Mouse (Mus musculus) cerebellum, postnatal 14 days (tissue): ENCODE data around the gene Glyctk.
"Not testable (repeated sequence)": the region's sequence is repeated elsewhere in the genome, so short reads cannot be mapped to it uniquely, and the experiment has no call there.

ENCODE experiments used
- DNase-seq, 2 experiments: peaks; one replicate each; pipeline ENCODE4 v3.0.0; 2021; ENCODE audit warnings: mixed read lengths in 2 of 2

Glyctk gene

DNA sequence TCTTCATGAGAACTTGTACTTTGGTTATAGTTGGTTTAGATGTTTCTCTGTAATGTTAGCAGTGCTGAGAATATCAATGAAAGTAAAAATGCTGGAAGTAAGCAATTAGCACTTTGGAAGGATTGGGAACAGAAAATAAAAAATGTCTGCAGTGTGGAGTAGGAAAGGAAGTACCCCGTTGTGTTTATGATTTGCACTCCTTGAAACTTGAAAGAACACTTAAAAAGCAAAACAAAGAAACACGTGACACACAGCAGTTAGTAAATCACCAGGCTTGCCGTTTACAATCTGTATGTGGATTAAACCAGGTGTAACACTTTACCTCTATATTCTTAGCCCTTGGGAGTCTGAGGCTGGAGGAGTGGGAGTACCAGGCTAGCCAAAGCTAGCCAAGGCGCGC is 18.8 kb upstream of the Glyctk start:
- DNase-seq = no peak

DNA sequence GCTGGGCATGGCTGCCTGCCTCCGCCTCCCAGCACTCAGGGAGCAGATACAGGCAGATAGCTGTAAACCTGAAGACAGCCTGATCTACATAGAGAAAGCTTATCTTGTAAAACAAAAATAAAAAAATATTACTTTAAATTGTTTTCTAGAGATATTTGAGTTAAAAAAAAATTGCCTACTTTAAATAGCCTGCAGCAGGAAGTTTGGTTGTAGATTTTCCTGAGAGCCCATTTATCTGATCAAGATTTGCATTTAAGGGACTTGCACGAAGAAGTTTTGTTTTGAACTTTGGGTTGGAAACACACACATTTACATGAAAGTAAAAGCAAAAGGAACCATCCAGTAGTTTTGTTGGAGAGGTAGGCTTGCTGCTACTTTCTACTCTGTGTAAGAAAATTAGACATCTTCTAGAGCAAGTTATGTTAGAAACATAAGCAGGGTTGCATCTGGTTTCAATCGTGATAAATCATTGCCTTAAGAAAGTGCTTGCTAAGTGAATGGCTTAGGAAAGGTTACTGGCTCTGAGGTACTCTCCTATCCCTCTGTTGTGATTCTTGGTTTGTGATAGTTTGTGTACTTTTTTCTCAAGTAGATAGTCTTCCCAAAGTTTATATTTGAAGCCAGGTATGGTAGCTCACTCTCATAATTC is 17.7 kb upstream of the Glyctk start:
- DNase-seq = no peak

DNA sequence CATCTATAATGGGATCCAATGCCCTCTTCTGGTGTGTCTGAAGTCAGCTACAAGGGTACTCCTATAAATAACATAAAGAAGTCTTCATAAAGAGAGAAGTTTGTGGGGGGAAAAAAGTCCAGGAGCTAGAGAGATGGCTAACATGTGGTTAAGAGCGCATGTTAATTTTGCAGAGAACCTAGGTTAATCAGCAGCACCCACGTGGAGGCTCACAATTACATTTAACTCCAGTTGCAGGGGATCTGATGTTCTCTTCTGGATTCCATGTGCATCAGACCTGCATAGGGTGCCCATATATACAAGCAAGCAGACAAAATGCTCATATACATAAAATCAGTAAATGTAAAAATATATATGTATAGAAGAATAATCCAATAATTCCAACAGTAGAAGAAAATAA is 15.4 kb upstream of the Glyctk start:
- DNase-seq = no peak

DNA sequence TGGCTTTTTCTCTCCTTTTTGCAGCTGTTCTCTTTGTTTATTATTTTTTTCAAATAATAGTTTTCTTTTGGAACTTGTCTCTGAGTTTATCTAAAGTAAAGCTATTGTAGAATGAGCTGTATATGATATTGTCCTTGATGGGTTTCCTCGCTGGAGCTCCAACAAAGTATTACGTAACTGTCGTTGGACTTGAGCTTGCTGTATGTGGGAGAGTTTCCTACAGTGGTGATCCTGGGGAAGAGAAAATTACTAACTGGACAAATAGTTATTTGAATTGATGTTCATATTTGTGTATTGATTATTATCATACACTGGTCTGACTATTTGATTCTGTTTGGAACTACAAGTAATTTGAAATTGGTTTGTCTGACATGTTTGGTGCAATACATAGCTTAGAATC is 14.6 kb upstream of the Glyctk start:
- DNase-seq = no peak

DNA sequence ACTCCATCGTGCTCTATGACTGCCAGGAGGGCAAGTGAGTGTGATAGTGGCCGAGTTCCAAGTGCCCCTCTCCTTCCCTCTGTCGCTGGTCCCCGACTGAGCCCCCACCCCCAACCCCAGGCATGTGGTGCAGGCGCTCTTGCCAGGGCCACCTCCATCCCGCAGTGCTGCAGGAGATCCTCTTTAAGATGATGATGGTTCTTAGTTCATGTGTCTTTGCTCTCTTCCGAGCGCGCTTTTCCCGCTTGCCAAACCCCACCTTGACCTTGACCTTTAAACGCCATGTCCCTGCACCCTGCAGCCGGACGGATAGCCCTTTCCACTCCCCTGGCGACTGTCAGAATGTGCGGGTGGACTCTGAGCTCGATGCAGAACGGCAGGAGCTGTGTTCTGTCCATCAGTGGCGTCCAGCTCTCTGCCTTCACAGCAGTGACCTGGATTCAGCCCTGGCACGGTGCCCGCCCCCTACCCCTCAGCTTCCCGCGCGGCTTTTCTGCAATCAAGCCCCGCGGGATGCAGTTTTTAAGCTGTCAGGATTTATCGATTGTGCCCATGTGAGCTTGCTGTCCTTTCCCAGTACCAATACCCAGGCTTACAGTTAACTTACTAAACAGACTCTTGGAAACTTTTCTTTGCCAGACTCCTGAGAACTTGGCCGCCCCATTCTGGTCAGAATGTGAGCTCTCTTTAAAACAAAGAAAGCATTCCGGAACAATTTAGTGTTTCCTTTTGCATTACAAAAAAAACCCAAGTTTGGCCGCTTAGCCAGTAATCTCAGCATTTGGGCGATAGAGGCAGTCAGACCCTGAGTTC is 13.6 kb upstream of the Glyctk start:
- DNase-seq = peak; percentile 90 to 93

DNA sequence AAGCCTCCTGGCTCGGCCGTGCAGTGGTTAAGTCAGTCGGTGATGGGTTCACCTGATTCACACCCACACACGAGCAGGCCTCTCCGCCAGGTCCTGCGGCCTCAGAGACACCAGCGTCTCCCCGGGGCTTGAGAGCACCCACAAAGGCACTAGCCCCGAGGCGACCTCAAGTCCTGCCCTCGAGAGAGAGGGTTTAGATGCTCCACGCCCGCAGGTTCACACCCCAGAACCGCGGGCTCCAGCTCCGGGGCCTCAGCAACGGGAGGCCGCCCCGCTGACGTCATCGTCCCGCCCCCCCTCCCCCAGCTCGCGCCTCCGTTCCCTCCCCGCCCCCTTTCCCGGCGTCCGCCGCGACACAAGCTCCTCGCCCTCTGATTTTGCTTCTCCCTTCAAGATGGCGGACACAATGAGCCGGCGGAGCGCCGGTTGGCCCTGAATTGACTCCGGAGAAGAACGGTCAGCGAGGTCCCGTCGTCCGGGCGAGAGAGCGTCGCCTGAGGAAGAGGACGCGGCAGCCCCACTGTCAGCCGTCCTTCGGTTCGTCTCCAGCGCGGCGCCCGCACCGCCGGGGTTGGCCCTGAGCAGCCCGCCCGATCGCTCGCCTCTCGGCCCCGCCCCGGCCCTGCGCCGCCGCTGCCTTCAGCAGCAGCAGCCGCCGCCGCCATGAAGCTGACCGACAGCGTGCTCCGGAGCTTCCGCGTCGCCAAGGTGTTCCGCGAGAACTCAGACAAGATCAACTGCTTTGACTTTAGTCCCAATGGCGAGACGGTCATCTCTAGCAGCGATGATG is 12.8 kb upstream of the Glyctk start, which contains the start of gene Wdr82:
Wdr82 (plus strand) TSS at position 373 of the 790 bp plus-strand sequence.
- peak; percentile 92 to 94 for DNase-seq

DNA sequence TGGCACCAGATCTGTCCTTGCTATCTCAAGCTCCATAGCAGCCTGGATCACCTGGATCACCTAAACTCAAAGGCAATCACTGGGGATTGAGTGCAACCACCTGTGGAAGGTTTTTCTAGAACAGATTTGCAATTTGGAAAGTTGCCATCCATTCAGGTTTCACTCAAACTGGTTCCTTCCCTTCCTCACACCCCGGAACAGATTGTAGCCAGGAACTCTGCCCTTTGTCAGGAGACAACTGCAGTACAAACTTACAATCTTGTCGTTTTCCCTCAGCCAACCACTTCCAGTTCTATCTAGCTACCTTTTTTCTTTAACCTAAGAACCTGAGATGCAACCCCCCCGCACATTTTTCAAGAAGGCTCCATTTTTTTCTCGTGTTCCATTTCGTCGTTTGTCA is 12.0 kb upstream of the Glyctk start:
- no peak for DNase-seq

DNA sequence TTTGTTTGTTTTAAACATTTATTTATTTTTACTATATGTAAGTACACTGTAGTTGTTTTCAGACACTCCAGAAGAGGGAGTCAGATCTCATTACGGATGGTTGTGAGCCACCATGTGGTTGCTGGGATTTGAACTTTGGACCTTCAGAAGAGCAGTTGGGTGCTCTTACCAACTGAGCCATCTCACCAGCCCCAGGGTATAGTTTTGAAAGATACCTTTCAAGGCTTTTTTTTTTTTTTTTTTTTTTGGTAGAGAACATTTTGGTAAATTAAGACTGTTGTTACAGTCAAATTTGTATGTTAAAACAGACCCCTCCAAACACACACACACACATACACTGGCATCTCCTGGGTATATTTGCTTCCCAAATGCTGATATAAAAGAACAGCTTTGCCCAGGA is 11.1 kb upstream of the Glyctk start:
- not testable (repeated sequence) for DNase-seq

DNA sequence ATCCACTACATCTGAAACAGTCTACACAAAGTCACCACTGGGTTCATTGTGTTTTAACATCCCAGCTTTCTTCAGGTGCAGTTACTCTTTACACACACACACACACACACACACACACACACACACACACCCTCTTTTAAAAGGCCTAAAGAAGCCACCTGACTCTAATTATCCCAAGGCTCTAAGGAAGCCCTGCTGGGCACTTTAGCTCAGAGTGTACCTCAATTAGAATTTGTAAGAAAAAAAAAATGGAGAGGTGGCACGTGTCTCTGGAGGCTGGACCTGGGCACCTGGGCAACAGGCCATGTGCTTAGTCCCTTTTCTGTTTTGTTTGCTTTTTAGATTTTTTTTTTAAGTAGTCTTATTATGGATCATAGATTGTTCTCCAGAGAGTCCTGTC is 9.8 kb upstream of the Glyctk start:
- DNase-seq = no peak

DNA sequence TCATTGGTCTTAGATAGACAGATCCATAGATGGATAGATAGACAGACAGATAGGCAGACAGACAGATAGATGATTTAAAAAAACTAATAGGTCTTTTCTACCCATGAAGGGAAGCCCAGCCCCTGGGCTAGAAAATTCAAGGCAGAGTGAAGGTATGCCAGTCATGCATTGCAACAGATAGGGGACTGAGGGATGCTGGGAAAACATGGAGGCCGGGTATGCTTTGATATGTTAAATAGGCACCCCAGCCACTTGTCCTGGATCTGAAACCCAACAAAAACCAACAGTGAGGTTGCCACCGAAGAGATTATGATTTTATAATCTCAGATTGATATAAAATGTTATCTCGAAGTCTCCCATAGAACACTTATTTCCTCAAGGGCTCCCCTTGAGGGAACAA is 9.3 kb upstream of the Glyctk start:
- no peak for DNase-seq

DNA sequence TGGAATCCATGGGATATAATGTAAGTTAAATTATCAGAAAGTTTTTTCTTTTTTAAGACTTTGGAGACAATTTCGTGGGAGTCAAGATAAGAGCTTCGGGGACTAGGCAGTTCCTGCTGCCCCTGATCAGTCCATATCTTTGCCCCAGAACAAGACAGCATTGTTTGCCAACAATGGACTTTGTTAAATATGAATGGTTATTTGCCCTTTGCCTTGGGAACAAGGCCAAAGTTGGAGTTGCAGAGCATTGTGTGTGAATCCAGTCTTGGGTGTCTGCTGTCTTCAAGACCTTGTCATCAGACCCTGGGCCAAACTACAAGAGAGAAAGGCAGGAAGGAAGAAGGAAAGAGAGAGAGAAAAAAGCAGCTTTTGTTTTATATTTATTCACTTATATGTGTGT is 8.8 kb upstream of the Glyctk start:
- DNase-seq = no peak

DNA sequence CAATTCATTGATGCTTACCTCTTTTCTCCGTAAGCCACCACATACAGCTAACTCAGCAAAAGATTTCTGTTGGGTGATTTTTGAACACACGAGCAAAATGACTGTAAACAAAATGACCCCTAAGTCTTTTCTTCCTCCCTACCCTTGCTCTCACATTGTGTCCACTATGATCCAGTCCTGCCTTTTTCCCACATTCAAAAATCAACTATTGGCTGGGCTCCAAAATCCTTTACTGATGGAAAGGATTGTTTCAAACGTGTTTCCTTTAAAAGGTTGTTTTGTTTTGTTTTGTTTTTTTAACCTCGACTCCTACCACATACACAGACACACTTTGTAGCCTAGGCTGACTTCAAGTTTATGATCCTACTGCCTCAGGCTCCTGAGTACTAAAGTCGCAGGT is 2.5 kb upstream of the Glyctk start:
- DNase-seq = peak in 1 of 2 experiments; percentile 24

DNA sequence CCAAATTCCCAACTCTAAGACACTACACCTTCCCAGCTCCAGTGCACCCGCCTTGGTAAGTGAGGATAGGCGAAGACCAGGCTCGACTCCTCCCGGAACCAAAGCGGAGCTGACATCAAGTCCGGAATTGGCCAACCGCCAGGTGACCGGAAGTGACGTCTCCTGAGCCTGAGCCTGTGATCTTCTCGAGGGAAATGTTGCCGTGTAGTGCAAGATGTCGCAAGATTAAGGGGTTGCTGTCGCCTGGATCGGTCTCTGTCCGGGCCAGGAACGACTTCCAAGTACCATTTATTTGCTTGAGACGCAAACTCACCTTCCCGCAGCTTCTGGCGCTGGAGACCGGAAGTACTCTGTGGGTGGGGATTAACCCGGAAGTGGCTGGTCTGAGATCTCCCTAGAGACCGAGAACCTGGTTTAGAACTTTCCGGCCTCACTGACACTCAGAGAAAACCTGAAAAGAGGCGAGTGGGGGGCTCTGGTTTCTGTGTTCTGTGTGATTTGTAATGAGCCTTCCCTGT is 1.9 kb upstream of the Glyctk start:
- peak; percentile 99 to 100 for DNase-seq

DNA sequence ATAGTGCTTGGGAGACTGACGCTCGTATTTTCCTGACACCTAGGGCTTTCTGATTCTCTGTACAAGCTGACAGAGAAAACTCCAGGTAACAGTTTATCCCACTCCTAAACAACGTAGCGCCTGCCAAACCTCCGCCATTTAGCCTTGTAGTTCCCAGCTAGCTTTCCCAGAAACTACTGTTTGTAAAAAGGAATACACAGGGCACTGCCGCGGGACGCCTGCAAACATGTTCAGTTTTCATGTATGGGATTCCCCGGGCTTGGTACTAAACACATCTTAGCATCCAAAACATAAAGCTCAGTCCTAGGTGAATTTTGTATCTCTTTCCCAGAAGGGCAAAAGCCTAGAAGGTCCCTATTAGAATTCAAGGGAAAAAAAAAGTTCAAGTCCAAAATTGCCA is 1.3 kb upstream of the Glyctk start:
- DNase-seq = peak in 1 of 2 experiments; percentile 20

DNA sequence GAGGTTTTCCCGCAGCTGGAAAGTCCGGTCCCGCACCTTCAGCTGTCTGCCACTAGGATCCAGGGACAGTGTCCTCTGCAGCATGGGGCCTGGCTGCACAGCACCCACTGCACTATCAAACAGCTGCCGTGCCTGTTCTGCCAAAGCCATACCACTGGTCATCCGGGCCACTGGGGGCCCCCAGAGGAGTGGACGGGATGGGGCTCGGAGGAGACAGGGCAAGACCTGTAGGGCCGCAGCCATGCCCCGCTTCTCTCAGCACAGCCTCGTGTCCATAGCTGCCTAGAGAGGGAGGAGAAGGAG is 364 bp downstream of the Glyctk start:
- no peak for DNase-seq

DNA sequence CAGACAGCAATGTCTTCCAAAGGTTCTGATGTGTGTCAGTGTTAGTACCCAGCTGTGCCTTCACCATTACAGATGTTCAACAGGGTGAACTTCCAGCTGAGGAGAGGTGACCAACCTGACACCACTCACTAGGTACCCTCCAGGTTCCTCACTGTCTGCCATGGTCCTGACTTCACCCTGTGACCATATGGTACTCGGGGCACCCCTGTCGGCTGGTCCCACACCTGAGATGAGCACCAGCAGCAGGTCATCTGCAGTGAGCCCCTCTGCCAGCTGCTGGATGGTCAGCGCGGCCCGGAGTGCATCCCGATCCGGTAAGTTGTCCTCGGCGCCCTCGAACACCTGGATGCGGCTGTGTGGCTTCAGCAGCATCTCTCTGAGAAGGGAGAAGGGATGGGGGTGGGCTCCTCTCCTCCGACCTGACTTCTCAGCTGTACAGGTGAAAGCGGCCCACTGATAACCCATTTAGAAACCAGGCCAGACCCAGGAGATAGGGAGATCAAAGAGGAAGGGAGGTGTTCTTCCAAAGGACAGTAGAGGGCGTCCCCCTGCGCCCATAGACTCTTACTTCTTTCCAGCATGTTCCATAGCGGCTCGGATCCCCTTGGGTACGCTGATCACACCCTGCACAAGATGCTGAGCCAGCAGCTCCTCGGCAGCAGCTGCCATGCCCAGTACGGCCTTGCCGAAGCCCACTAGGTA is 866 bp downstream of the Glyctk start:
- DNase-seq = peak in 1 of 2 experiments; percentile 28

DNA sequence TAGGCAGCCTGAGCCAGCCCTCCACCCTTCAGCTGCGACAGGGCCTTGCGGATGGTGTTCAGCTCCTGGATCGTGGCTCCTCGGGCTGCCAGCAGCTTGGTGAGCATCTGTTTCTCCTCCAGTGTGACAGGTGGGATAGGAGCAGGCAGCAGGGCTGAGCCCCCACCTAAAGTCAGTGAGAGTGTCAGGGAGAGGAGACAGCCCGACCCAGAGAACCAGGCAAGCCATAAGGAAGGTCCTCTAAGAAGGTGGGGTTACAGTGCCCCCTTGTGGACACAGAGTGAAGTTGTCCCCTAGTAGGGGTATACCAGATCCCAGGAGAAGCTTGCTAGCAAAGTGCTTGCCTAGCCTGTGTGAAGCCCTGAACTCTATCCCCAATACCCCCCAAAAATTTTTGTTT is 1.5 kb downstream of the Glyctk start:
- DNase-seq = peak; percentile 85 to 89

DNA sequence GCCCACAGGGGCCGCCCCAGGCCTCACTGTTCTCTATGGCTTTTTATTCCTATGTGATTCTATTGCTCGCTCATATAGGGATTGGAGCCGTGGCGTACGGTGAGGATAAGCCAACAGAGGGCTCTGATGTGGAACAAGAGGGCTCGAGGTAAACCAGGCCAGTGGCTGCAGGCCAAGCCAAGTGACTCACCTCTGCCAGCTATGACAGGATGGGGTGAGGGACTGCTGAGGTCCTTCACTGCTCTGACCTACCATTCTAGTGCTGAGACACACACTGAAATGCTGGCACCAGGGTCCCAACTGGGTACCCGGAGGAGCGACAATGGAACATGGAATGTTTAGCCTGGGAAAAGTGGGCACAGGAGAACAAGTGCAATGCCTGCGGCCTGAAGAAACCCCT is 3.8 kb downstream of the Glyctk start:
- DNase-seq = peak; percentile 46 to 57

DNA sequence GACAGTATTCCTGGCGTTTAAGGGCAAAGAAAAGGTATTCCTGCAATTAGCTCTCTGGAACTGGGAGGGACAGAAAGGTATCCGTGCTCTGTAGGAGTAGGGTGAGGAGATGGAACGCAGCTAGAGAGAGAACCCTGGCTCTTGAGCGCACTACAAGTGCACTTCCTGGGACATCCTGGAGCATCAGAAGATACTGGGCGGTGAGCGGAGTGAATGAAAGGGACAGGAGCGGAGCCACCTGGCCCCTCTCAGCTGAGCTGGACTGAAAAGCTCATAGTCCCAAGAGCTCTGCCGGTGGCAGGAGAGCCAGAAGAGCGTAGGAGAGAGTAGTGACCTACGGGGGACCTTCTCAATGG is 8.6 kb downstream of the Glyctk start:
- peak in 1 of 2 experiments; percentile 17 for DNase-seq

DNA sequence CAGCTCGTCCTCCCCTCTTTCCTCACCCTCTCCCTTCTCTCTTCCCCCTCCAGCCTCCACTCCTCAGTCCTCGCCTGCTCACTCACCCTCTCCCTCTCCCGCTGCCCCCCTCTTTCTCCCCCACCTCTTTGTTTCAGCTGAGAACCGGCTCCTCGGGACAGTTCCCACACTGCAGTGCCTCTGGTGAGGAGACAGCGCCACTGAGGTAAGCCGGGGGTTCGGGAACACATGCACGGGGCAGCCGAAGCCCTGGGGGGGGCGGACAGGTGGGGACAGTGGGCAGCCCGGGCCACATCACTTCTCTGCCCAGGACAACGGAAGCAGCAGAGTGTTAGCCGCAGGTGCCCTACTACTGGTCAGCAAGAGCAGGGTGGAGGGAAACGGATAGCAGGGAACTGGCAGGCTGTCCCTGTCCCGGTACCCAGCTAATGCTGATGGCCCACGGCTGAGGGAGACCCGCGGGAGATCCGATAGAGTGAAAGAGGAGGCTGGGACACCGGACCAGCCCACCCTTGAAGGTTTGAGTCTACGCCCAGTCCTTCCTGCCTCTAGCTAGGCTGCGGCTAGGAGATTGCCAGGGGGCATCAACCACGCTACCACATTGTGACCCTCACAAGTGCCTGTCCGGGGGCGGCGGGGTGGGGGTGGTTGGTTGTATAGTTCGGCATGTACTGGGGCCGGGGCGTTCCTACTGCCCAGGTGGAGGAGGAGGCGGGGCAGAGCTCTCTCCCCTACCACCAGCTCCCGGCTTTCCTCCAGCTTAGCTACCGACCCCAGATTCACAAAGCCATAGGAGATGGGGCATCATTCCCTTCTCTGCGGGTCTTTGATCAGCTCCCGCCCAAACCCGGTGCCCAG is 9.2 kb downstream of the Glyctk start:
- DNase-seq = peak; percentile 21 to 39

DNA sequence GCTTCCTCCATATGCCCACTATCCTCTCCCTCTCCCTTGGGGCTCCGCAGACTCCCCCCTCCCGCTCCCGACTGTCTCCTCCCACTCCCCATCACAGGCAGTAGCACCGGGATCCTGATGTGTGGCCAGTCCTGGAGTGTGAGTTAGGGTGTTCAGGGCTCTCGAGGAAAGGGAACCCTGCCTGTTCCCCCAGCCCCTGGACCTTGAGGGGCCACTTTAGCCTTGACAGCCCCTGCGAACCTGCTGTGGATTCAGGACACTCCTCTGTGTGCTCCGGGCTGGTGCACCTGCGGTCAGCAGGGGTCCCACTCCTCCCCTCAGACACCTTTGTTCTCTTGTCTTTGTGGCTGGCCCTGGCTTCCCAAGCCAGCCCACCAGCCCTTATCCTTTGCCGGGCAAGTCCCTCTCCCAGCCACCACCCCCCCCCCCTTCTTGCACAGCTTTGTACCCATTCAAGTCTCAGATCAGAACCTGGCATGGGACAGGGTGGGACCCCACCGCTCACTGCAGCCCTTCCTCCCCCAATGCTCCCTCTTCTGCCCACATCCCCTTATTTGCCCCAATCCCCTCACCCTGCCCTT is 10.0 kb downstream of the Glyctk start:
- DNase-seq = no peak

DNA sequence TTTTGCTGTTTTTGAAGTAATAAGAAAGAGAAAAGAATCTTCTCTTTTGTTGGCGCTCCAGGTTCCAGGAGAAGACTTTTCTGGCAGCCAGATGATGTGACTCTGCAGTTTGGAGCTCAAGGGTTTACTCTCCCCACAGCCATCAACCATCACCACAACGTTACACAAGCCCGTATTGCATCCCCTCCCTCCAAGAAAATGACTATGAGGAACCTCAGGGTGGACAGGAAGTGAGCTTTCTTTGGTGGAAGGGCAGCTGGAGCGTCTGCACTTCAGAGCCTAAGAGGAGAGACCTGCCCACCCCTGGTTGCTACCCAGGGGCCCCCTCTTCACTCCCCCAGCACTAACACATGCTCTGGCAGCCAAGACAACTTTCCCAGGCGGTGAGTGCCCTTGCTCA is 10.7 kb downstream of the Glyctk start:
- no peak for DNase-seq
